Mouse (Mus musculus) intestine, postnatal 0 days (tissue): ENCODE data around the gene Tef. TPM values are rescaled to one million over a fixed set of nuclear protein-coding genes. Genes with fewer than 3 reads are reported as not detected.

Source experiments
- ATAC-seq: fragments of 200-750 bp; cut with Nextera tagmentation; 2 replicates; pipeline ENCODE4 v1.8.0; 2017; ENCODE audit warnings: mild to moderate bottlenecking, moderate TSS enrichment, moderate library complexity
- H3K27ac ChIP-seq: fragments of 300-500 bp; sonication (generic); 2 replicates; pipeline ENCODE4 v1.5.1; 2014; ENCODE audit warnings: mild to moderate bottlenecking, low read depth, low read length, moderate library complexity
- H3K27me3 ChIP-seq: fragments of 300-500 bp; sonication (generic); replicated peaks from 2 replicates; pipeline ENCODE4 v1.6.1; 2014; ENCODE audit warnings: low read length, mixed read lengths; ENCODE audit not compliant: control insufficient read depth, insufficient read depth
- H3K36me3 ChIP-seq: fragments of 300-500 bp; sonication (generic); 2 replicates; pipeline ENCODE4 v1.6.1; 2014; ENCODE audit warnings: mild to moderate bottlenecking, moderate library complexity; ENCODE audit not compliant: control insufficient read depth, insufficient read depth
- H3K4me1 ChIP-seq: fragments of 300-500 bp; sonication (generic); replicated peaks from 2 replicates; pipeline ENCODE4 v1.6.1; 2014; ENCODE audit warnings: antibody characterized with exemption, low read length, mixed read lengths; ENCODE audit not compliant: control insufficient read depth, insufficient read depth
- H3K4me2 ChIP-seq: fragments of 300-500 bp; sonication (generic); replicated peaks from 2 replicates; pipeline ENCODE4 v1.6.1; 2014; ENCODE audit warnings: low read depth, mild to moderate bottlenecking, moderate library complexity
- H3K4me3 ChIP-seq: fragments of 300-500 bp; sonication (generic); 2 replicates; pipeline ENCODE4 v1.5.1; 2014; ENCODE audit warnings: low read depth, low read length
- H3K9ac ChIP-seq: fragments of 300-500 bp; sonication (generic); 2 replicates; pipeline ENCODE4 v1.6.1; 2014; ENCODE audit warnings: mild to moderate bottlenecking, low read depth, low read length
- H3K9me3 ChIP-seq: fragments of 300-500 bp; sonication (generic); 2 replicates; pipeline ENCODE4 v1.6.1; 2016; ENCODE audit warnings: mixed run types; ENCODE audit not compliant: control insufficient read depth
- CTCF ChIP-seq: sonication (generic); IDR thresholded peaks from 2 replicates; pipeline ENCODE4 v1.5.1; 2016; ENCODE audit warnings: low read depth, mild to moderate bottlenecking, control low read depth, antibody characterized with exemption, moderate library complexity
- WGBS: fragments of 180-500 bp; shearing (Covaris S2); extraction: QIAGEN DNeasy Blood & Tissue Kit; methylation state at CpG from one replicate; pipeline ENCODE4 v1.1.7; 2014; 5-methylcytosine and 5-hydroxymethylcytosine counted together
- polyA plus RNA-seq: library from polyadenylated mRNA; unstranded; fragments of >200 nt; fragmentation: Nextera tagmentation; extraction: Ambion mirVana; gene quantifications from 2 replicates; pipeline ENCODE4 v1.2.1, GENCODE M21; 2015

Tef gene
- polyA plus RNA-seq, 1 experiment from 2014 or later, result 13.4 TPM

DNA sequence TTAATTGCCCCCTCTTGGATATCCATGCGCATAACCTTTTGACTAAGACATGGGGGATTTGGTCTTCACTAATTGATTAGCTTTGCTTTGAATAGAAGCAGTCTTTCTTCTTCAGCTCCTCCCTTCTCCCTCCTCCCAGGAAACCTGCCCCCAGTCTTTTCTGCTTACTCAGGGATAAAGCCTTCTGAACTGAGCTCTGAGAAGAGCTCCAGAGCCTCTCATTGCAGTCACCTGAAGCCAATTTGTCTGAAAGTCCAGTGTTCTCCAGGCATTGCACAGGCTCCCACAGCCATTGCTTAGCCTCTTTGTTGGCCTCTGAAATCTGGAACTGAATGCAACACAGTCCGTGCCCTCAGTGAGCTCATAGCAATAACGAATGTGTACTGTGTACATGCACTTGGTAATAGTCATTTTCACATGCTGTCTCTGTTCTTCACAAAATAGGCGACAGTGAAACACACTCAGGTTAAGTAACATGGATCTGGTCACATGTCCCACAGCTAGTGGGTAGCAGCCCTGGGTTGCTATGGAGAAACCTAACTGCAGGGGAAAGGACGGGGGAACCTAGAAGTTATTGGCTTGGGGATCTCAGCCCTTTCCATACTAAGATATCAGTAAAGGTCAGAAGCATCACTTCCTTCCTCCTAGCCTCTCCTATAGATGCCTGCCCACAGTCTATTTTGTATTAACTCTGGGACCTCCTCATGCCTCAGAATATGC lies 11.9 kb downstream of the Tef start:
- Histone ChIP-seq H3K9ac (no peak overlapping the region), H3K4me2 (no peak overlapping the region), H3K9me3 (no peaks in the 10 kb centered on the region), H3K27ac (no peak overlapping the region), H3K4me3 (no peak overlapping the region), H3K27me3 (no peaks in the 10 kb centered on the region), H3K4me1 (0 out of 2 replicates have a peak, but pooled peaks cover 2% of the 10 kb centered on the region), H3K36me3 (peaks cover 31% of the 10 kb centered on the region)
- ATAC-seq, result no peak
- TF ChIP-seq CTCF, result no peak
- 75% methylated on average over 5 of the region's 5 CpGs for WGBS

DNA sequence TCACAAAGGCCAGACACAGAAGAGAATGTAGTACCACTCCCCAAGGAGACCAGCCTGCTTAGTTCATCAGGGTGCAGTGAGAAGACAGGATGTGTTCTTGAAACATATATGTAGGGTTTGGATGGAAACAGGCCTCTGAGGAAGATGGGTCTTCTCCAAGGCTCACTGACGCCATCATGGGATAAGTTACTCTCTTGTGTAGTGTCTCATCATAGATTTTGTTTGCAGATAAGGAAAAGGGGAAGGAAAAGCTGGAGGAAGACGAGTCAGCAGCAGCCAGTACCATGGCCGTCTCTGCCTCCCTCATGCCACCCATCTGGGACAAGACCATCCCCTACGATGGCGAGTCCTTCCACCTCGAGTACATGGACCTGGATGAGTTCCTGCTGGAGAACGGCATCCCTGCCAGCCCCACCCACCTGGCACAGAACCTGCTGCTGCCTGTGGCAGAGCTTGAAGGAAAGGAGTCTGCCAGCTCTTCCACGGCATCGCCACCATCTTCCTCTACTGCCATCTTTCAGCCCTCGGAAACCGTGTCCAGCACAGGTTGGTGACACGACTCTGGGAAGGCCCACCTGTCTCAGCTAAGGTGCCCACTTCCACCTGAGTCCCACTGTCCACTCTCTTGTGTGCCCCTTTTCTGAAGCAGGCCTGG lies 12.6 kb downstream of the Tef start:
- Histone ChIP-seq H3K27me3 (no peaks in the 10 kb centered on the region), H3K4me1 (0 out of 2 replicates have a peak, but pooled peaks cover 2% of the 10 kb centered on the region), H3K4me2 (no peak overlapping the region), H3K9me3 (no peaks in the 10 kb centered on the region), H3K27ac (no peak overlapping the region), H3K9ac (no peak overlapping the region), H3K4me3 (no peak overlapping the region), H3K36me3 (peaks cover 38% of the 10 kb centered on the region)
- TF ChIP-seq CTCF, result no peak
- ATAC-seq, result no peak
- 91% methylated on average over 12 of the region's 12 CpGs for WGBS

DNA sequence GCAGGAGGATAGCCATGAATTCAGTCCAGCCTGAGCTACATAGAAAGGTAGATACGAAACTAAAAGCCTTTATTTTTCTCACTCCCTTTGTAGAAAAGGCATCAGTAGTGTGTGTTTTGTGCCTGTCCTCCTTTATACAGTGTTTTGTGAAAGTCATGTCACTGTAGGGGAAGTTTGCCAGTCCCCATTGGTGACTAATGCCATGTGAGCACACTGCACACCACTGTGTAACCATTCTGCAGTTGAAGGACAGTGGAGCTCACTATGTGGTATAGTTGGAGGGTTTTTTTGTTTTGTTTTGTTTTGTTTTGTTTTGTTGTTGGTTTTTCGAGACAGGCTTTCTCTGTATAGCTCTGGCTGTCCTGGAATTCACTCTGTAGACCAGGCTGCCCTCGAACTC lies 16.2 kb downstream of the Tef start:
- H3K4me2 ChIP-seq, result no peak overlapping the region
- WGBS, result 90% methylated on average over 3 of the region's 3 CpGs
- H3K36me3 ChIP-seq, result peaks cover 60% of the 10 kb centered on the region
- H3K4me3 ChIP-seq, result no peak overlapping the region
- H3K4me1 ChIP-seq, result 0 out of 2 replicates have a peak, but pooled peaks cover 2% of the 10 kb centered on the region
- H3K9me3 ChIP-seq, result no peaks in the 10 kb centered on the region
- H3K27me3 ChIP-seq, result no peaks in the 10 kb centered on the region
- no peak for ATAC-seq
- H3K27ac ChIP-seq, result no peak overlapping the region
- no peak overlapping the region for H3K9ac ChIP-seq
- no peak for TF ChIP-seq CTCF

DNA sequence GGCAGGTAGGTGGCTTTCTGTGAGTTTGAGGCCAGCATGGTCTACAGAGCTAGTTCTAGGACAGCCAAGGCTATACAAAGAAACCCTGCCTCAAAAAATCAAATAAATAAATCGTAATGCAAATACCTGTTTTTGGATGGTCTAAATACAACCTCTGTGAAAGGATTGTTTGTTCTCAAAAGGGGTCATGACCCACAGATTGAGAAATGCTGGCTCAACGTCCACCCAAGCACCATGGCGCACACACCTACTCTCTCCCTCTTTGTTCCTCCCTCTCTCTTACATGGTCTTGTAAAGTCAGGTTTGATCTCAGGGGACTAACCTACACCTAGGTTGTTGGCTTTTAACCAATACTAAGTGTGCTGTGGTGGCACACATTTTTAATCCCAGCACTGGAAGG lies 20.4 kb downstream of the Tef start:
- H3K4me2 ChIP-seq, result no peak overlapping the region

DNA sequence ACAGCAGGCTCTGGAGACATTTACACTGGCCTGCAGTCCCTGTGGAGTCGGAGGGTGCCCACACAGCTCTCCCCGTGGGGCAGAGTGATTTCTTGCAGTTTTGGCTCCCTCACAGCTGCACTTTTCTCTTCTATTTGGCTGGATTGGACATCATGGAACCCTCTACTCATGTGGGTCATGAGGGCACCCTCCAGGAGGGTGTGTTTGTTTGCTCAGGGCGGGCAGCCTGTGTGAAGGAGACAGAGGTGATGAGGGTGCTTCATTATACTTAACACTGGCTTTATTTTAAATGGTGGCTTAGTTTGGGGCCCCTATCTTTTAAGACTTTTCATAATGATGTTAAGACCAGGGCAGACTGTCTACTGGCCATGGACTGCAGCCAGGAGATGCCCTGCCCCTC lies 22.6 kb downstream of the Tef start:
- H3K9me3 ChIP-seq, result no peaks in the 10 kb centered on the region
- WGBS, result 53% methylated on average over 3 of the region's 3 CpGs
- H3K27me3 ChIP-seq, result no peaks in the 10 kb centered on the region
- H3K4me2 ChIP-seq, result no peak overlapping the region
- no peak for TF ChIP-seq CTCF
- H3K36me3 ChIP-seq, result peaks cover 45% of the 10 kb centered on the region
- no peak for ATAC-seq
- no peak overlapping the region for H3K4me3 ChIP-seq
- no peaks in the 10 kb centered on the region for H3K4me1 ChIP-seq
- H3K9ac ChIP-seq, result no peak overlapping the region
- H3K27ac ChIP-seq, result no peak overlapping the region

More for the DNA sequence above, 20.4 kb downstream of the Tef start:
- no peak for ATAC-seq
- WGBS, result 82% methylated on average over 3 of the region's 3 CpGs
- peaks cover 63% of the 10 kb centered on the region for H3K36me3 ChIP-seq
- H3K9ac ChIP-seq, result no peak overlapping the region
- TF ChIP-seq CTCF, result no peak
- H3K9me3 ChIP-seq, result no peaks in the 10 kb centered on the region
- no peaks in the 10 kb centered on the region for H3K27me3 ChIP-seq
- H3K4me1 ChIP-seq, result no peaks in the 10 kb centered on the region
- H3K4me3 ChIP-seq, result no peak overlapping the region
- H3K27ac ChIP-seq, result no peak overlapping the region

DNA sequence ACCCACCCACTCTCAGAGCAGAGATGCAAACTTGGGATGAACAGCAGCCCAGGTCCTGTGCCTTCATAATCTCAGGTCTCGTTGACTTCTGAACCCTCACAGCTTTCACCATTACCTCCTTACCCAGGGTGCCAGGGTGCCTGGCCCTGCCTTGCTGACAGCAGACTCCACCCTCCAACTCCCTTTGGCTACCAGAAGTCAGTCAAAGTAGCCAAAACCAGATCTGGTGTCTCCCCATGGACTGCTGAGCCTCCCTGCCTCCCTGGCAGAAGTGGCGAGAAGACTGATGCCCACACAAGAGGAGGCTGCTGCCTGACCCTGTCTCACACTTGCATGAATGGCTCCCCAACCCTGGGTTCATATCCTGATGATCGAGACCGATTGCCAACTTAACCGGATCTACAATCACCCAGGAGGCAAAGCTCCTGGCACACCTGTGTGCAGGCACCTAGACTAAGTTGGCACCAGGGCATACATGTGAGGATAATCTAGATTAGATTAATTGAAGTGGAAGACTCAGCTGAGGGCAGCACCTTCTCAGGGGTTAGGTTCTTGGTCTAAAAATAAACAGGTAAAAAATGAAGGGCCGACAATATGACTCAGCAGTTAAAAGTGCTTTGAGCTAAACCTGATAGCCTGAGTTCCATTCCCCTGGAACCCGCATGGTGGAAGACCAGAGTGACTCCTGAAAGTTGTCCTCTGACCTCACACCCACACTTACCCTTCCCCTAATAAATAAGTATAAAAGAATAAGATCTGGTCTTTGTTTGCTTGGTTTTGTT lies 26.4 kb downstream of the Tef start:
- H3K4me2 ChIP-seq, result no peak overlapping the region

More for the DNA sequence above, 26.4 kb downstream of the Tef start:
- Histone ChIP-seq H3K4me1 (no peaks in the 10 kb centered on the region), H3K36me3 (peaks cover 20% of the 10 kb centered on the region), H3K9me3 (no peaks in the 10 kb centered on the region), H3K27ac (no peak overlapping the region), H3K27me3 (no peaks in the 10 kb centered on the region), H3K9ac (no peak overlapping the region), H3K4me3 (no peak overlapping the region)
- no peak for TF ChIP-seq CTCF
- ATAC-seq, result no peak
- WGBS, result 88% methylated on average over 7 of the region's 7 CpGs
